Mouse (Mus musculus) lung, adult 2 months (tissue): ENCODE data around the gene 2010003K11Rik.

ENCODE experiments used
- CTCF ChIP-seq: fragments of 200-500 bp; IDR thresholded peaks from 2 replicates; pipeline ENCODE4 v1.5.1; 2011; ENCODE audit warnings: mild to moderate bottlenecking, low read length, control low read depth; ENCODE audit not compliant: insufficient read depth
- POLR2A ChIP-seq: fragments of 200-500 bp; IDR thresholded peaks from 2 replicates; pipeline ENCODE4 v1.6.1; 2011; ENCODE audit warnings: low read depth, mild to moderate bottlenecking, control low read depth, low read length, borderline replicate concordance; ENCODE audit errors: extremely low read depth

DNA sequence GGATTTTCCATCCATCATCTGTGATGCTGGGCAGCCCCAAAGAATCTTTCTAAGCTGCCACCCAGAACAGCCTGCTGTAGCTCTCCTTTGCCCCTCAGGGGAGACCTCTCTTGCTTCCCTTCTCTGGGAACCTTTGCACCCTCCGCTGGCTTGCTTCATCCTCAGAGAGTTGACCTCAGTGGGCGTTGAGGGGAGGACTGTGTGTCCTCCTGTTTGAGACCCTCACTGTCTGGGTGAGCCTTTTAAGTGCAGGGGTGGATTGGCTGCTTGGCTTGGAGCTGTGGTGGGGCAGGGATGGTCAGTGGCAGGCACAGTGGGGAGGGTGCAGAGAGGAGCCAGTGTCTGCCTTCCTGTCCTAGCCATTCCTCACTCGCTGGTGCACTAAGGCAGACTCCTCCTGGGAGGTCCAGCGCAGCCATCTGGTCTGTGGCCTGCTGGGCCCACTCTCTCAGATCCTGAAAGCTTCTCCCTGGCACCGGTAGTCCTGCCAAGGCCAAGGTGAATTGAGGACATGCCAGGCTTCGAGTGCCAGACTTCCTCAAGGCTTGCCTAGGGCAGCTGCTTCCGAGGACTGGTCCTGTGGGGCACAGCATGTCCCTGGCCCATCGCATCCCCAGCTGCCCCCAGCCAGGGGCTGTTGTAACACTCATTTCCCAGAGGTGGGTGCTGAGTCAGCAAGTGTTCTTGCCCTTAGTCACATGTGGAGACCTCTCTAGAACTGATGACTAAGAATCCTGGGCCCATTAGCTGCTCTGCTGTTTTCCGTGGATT lies 5.7 kb downstream of the 2010003K11Rik start:
- no peak for TF ChIP-seq POLR2A
- TF ChIP-seq CTCF = no peak
